Mouse (Mus musculus) G1E (cell line): Measurements from ENCODE around the gene Fip1l1. TPM values are rescaled to one million over a fixed set of nuclear protein-coding genes. Genes with fewer than 3 reads are reported as not detected.

Experiments
- ATAC-seq: 2 replicates; pipeline ENCODE4 v1.8.0; 2016; ENCODE audit warnings: mild to moderate bottlenecking; ENCODE audit not compliant: insufficient number of reproducible peaks, poor library complexity, low FRiP score, severe bottlenecking; ENCODE audit errors: extremely low read depth
- DNase-seq: peaks from one replicate; pipeline ENCODE4 v3.0.0; 2012; ENCODE audit warnings: low spot score
- H3K27me3 ChIP-seq: 2 replicates; pipeline ENCODE4 v1.6.1; 2012; ENCODE audit warnings: mild to moderate bottlenecking, low read length, inconsistent platforms; ENCODE audit not compliant: insufficient read depth
- H3K36me3 ChIP-seq: replicated peaks from 2 replicates; pipeline ENCODE3; 2012; ENCODE audit warnings: mild to moderate bottlenecking, inconsistent platforms
- H3K4me1 ChIP-seq: 2 replicates; pipeline ENCODE4 v1.6.1; 2012; ENCODE audit warnings: low read depth, low read length, inconsistent platforms, mixed read lengths; ENCODE audit not compliant: insufficient read depth
- H3K4me3 ChIP-seq: 2 replicates; pipeline ENCODE4 v1.5.1; 2012; ENCODE audit warnings: low read depth, mild to moderate bottlenecking, inconsistent platforms, low read length, moderate library complexity, mixed read lengths
- H3K9me3 ChIP-seq: replicated peaks from 2 replicates; pipeline ENCODE4 v1.6.1; 2012; ENCODE audit warnings: inconsistent platforms
- CTCF ChIP-seq: IDR thresholded peaks from 2 replicates; pipeline ENCODE4 v1.5.1; 2012; ENCODE audit warnings: low read depth, low read length, inconsistent platforms, mixed read lengths
- GATA1 ChIP-seq: IDR thresholded peaks from 2 replicates; pipeline ENCODE4 v1.6.1; 2012; ENCODE audit warnings: borderline replicate concordance, low read length, inconsistent platforms, mixed read lengths
- GATA2 ChIP-seq: IDR thresholded peaks from 2 replicates; pipeline ENCODE4 v1.6.1; 2012; ENCODE audit warnings: low read depth, low read length, inconsistent platforms, borderline replicate concordance
- POLR2AphosphoS5 ChIP-seq: IDR thresholded peaks from 2 replicates; pipeline ENCODE4 v1.6.1; 2012; ENCODE audit warnings: low read depth, low read length, inconsistent platforms; ENCODE audit not compliant: insufficient replicate concordance
- TAL1 ChIP-seq: conservative IDR thresholded peaks from 2 replicates; pipeline ENCODE4 v1.6.1; 2012; ENCODE audit warnings: low read depth, low read length, inconsistent platforms, mixed read lengths
- polyA plus RNA-seq: library from polyadenylated mRNA; stranded (reverse); fragments of >175 nt; gene quantifications from 2 replicates; pipeline ENCODE4 v1.2.3, GENCODE M21; 2012
- total RNA-seq, 2 experiments: library from RNA; stranded (forward) in 1 of 2; stranded (reverse) in 1 of 2; fragments of 200-1000 nt in 1 of 2; fragments of >200 nt in 1 of 2; fragmentation: Nextera tagmentation in 1 of 2; gene quantifications; 2 replicates each; pipeline ENCODE4 v1.2.3; 2014 to 2017

Fip1l1 gene
- total RNA-seq (2014; fragmentation: Nextera tagmentation) = 285 and 297 TPM in 2 replicates
- 127 and 159 TPM in 2 replicates for total RNA-seq (2017)
- polyA plus RNA-seq = 114 and 137 TPM in 2 replicates

GRCm38 (mm10) chr5:74535240-74536021 lies at the start of gene Fip1l1:
Fip1l1 (plus strand) TSS chr5:74535449.
- ATAC-seq (peak; percentile 47), DNase-seq (peak; percentile 73)
- peaks cover 30% of the 10 kb centered on the region for H3K36me3 ChIP-seq
- H3K4me3 ChIP-seq = peak within 1 kb of the TSS; percentile 90
- H3K4me1 ChIP-seq = peaks cover 54% of the 10 kb centered on the region
- TF ChIP-seq TAL1 = no peak
- no peaks in the 10 kb centered on the region for H3K27me3 ChIP-seq
- H3K9me3 ChIP-seq = no peaks in the 10 kb centered on the region

DNA sequence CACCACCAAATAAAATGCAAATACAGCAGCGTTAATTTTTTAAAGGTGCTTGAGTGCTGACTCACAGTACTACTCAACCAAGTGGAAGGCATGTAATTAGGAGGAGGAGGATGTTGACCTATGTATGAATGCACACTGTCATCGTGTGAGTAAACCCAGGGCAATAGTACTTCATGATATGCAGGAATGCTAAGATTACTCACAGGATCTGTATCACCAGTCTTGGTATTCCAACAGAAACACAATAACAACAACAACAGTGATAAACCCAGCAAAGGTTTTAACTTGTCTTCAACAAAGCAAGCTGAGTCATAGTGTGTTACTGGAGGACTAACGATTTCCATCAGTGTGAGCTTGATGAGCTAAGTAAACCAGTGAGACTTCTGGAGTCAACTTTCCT lies 42.5 kb upstream of the Fip1l1 start:
- Histone ChIP-seq H3K4me1 (0 out of 2 replicates have a peak, but pooled peaks cover 3% of the 10 kb centered on the region), H3K36me3 (no peaks in the 10 kb centered on the region), H3K27me3 (no peaks in the 10 kb centered on the region), H3K9me3 (no peaks in the 10 kb centered on the region), H3K4me3 (no peak overlapping the region)
- ATAC-seq = no peak
- DNase-seq = no peak
- no peak for TF ChIP-seq TAL1
- no peak for TF ChIP-seq CTCF
- no peak for TF ChIP-seq POLR2AphosphoS5
- no peak for TF ChIP-seq GATA1
- TF ChIP-seq GATA2 = no peak

GRCm38 (mm10) chr5:74511686-74512085 lies 23.6 kb upstream of the Fip1l1 start:
- TF ChIP-seq GATA2 = no peak
- TF ChIP-seq POLR2AphosphoS5 = no peak
- no peak for TF ChIP-seq CTCF
- TF ChIP-seq GATA1 = no peak
- TF ChIP-seq TAL1 = no peak
- ATAC-seq = no peak
- H3K9me3 ChIP-seq = no peaks in the 10 kb centered on the region
- no peak for DNase-seq
- H3K4me1 ChIP-seq = no peaks in the 10 kb centered on the region
- no peaks in the 10 kb centered on the region for H3K27me3 ChIP-seq
- H3K36me3 ChIP-seq = peaks cover 15% of the 10 kb centered on the region
- H3K4me3 ChIP-seq = no peak overlapping the region

DNA sequence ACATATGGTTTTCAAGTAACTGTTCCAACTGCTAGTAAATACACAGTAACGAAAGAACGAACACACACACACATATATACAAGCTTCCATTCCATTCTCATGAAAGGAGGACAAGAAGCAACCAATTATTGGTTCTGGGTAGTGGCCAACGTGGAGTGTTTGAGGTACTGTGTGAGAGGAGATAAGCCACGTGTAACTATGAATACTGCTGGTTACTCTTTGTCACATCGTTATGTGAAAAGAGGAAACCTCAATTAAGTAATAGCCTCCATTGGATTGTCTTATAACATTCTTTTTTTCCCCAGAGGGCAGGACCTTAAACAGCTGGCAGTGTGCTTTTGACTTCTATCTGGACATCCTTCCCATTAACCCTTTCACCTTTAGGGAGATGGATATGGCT lies 8.2 kb upstream of the Fip1l1 start:
- TF ChIP-seq CTCF = no peak
- Histone ChIP-seq H3K4me1 (peaks cover 32% of the 10 kb centered on the region), H3K4me3 (no peak overlapping the region), H3K36me3 (peaks cover 25% of the 10 kb centered on the region), H3K9me3 (no peaks in the 10 kb centered on the region), H3K27me3 (no peaks in the 10 kb centered on the region)
- ATAC-seq (no peak), DNase-seq (no peak)

GRCm38 (mm10) chr5:74530785-74531184 lies 4.5 kb upstream of the Fip1l1 start:
- Histone ChIP-seq H3K4me1 (peaks cover 51% of the 10 kb centered on the region), H3K36me3 (peaks cover 13% of the 10 kb centered on the region), H3K4me3 (peak overlapping the region; percentile 99), H3K27me3 (no peaks in the 10 kb centered on the region), H3K9me3 (no peaks in the 10 kb centered on the region)
- DNase-seq = no peak
- ATAC-seq = no peak
- TF ChIP-seq TAL1 (no peak), GATA2 (no peak), GATA1 (no peak), CTCF (no peak), POLR2AphosphoS5 (no peak)

- peak; percentile 77 for DNase-seq
- H3K9me3 ChIP-seq = no peaks in the 10 kb centered on the region
- ATAC-seq = peak; percentile 79
- peaks cover 13% of the 10 kb centered on the region for H3K36me3 ChIP-seq
- TF ChIP-seq GATA2 (no peak), CTCF (no peak), GATA1 (no peak), TAL1 (no peak), POLR2AphosphoS5 (no peak; the same call in 1 of the 2 replicates)
- H3K4me1 ChIP-seq = peaks cover 54% of the 10 kb centered on the region
- H3K27me3 ChIP-seq = no peaks in the 10 kb centered on the region
- peak within 1 kb of the TSS; percentile 99 for H3K4me3 ChIP-seq
Measured at GRCm38 (mm10) chr5:74531630-74532280, 3.5 kb upstream of the Fip1l1 start, which contains the start of gene Scfd2. Scfd2 (minus strand) TSS chr5:74531759.
